Mouse (Mus musculus) neutrophil, adult 59 days (primary cell): ENCODE measurements around the gene Fstl4. TPM values are rescaled to one million over a fixed set of nuclear protein-coding genes. Genes with fewer than 3 reads are reported as not detected.

Experiments used
- total RNA-seq, 2 experiments: library from RNA; stranded (reverse); gene quantifications; 1 replicate in 1 of 2; 2 replicates in 1 of 2; pipeline ENCODE4 v1.2.4; 2023

Gene Fstl4
- not detected for total RNA-seq

GRCm38 (mm10) chr11:52764461-52764893 is at the start of gene Fstl4:
Gene Fstl4 (plus strand): TSS chr11:52764634.

